Mouse (Mus musculus): ENCODE measurements around the gene Psen1. TPM values are rescaled to one million over a fixed set of nuclear protein-coding genes. Genes with fewer than 3 reads are reported as not detected.

The Psen1 gene
- polyA plus RNA-seq, 1 experiment from 2014 or later, result 65.1 TPM

DNA sequence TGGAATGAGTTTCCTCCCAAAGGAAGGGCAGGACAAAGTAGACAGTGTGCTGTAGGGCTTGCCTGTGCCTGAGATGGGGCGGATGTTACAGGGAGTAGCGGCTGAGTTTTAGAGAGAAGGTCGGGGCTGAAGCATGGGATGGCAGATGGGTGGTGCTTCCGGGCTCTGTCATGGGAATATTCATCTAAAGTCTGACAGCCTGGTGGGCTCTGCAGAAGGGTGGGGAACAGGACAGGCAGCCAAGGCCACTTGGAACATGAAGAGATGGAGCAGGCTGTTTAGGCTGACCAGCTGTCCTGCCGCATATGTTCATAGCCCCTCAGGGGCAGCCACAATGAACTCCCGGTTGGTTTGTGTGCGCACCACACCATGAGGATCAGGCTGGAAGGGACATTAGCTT lies 93.3 kb downstream of the Psen1 start:
- Histone ChIP-seq H3K36me3 (ENCODE audit: control insufficient read depth, insufficient read depth, low read length) (no peaks in the 10 kb centered on the region), H3K4me2 (ENCODE audit: low read length) (no peak overlapping the region), H3K4me3 (ENCODE audit: low read length) (no peak overlapping the region), H3K27me3 (replicated peaks; ENCODE audit: control insufficient read depth, insufficient read depth, low read length) (no peaks in the 10 kb centered on the region), H3K27ac (ENCODE audit: low read depth, low read length) (peak overlapping the region; percentile 1; the same call in 1 of the 2 replicates), H3K9ac (ENCODE audit: low read depth, low read length) (no peak overlapping the region), H3K9me3 (ENCODE audit: control insufficient read depth, low read length) (no peaks in the 10 kb centered on the region), H3K4me1 (ENCODE audit: control insufficient read depth, insufficient read depth, low read depth, low read length) (no peaks in the 10 kb centered on the region; the same call in 1 of the 2 replicates)
- WGBS, result 56% methylated on average over 7 of the region's 7 CpGs
- peak; percentile 73; the same call in 1 of the 2 replicates for ATAC-seq

- peak; percentile 71 for ATAC-seq
- H3K4me2 ChIP-seq (ENCODE audit: low read length), result no peak overlapping the region
- no peaks in the 10 kb centered on the region; the same call in 1 of the 2 replicates for H3K4me1 ChIP-seq (ENCODE audit: control insufficient read depth, insufficient read depth, low read depth, low read length)
- WGBS, result 68% methylated on average over 23 of the region's 23 CpGs
- peak overlapping the region; percentile 45; the same call in 1 of the 2 replicates for H3K27ac ChIP-seq (ENCODE audit: low read depth, low read length)
- no peaks in the 10 kb centered on the region for H3K9me3 ChIP-seq (ENCODE audit: control insufficient read depth, low read length)
- H3K9ac ChIP-seq (ENCODE audit: low read depth, low read length), result no peak overlapping the region
- no peak overlapping the region for H3K4me3 ChIP-seq (ENCODE audit: low read length)
- no peaks in the 10 kb centered on the region for H3K36me3 ChIP-seq (ENCODE audit: control insufficient read depth, insufficient read depth, low read length)
- H3K27me3 ChIP-seq (replicated peaks; ENCODE audit: control insufficient read depth, insufficient read depth, low read length), result no peaks in the 10 kb centered on the region
Observed at GRCm38 (mm10) chr12:83781640-83782278, 93.8 kb downstream of the Psen1 start.

- Histone ChIP-seq H3K4me2 (ENCODE audit: low read length) (no peak overlapping the region), H3K4me3 (ENCODE audit: low read length) (no peak overlapping the region), H3K27me3 (replicated peaks; ENCODE audit: control insufficient read depth, insufficient read depth, low read length) (no peaks in the 10 kb centered on the region), H3K9me3 (ENCODE audit: control insufficient read depth, low read length) (no peaks in the 10 kb centered on the region), H3K27ac (ENCODE audit: low read depth, low read length) (no peak overlapping the region), H3K4me1 (ENCODE audit: control insufficient read depth, insufficient read depth, low read depth, low read length) (no peaks in the 10 kb centered on the region; the same call in 1 of the 2 replicates), H3K36me3 (ENCODE audit: control insufficient read depth, insufficient read depth, low read length) (no peaks in the 10 kb centered on the region), H3K9ac (ENCODE audit: low read depth, low read length) (no peak overlapping the region)
- ATAC-seq, result no peak
- WGBS, result 74% methylated on average over 10 of the region's 10 CpGs
Observed at GRCm38 (mm10) chr12:83782669-83783068, 94.7 kb downstream of the Psen1 start.

Other genes with a start within 250 kb of the Psen1 start
- gene Dpf3, start 200.4 kb upstream of the Psen1 start, polyA plus RNA-seq (2015; fragmentation: Nextera tagmentation; extraction: Ambion mirVana), result 20.9 and 23.2 TPM in 2 replicates
- 47.3 and 48.2 TPM in 2 replicates for gene Dcaf4, start 167.7 kb upstream of the Psen1 start, polyA plus RNA-seq (2015; fragmentation: Nextera tagmentation; extraction: Ambion mirVana)
- gene Zfyve1, start 90.9 kb upstream of the Psen1 start, polyA plus RNA-seq (2015; fragmentation: Nextera tagmentation; extraction: Ambion mirVana), result 20.8 and 26.1 TPM in 2 replicates
- 217 TPM in 2 replicates for gene Rbm25, start 56.9 kb upstream of the Psen1 start, polyA plus RNA-seq (2015; fragmentation: Nextera tagmentation; extraction: Ambion mirVana)
- gene Papln, start 75.5 kb downstream of the Psen1 start, polyA plus RNA-seq (2015; fragmentation: Nextera tagmentation; extraction: Ambion mirVana), result 0.31 and 0.42 TPM in 2 replicates
- 15.7 and 17.2 TPM in 2 replicates for gene Numb, start 233.8 kb downstream of the Psen1 start, polyA plus RNA-seq (2015; fragmentation: Nextera tagmentation; extraction: Ambion mirVana)